Mouse (Mus musculus) monocyte, adult 5-6 weeks (primary cell): ENCODE data around the gene Btbd6. TPM values are rescaled to one million over a fixed set of nuclear protein-coding genes. Genes with fewer than 3 reads are reported as not detected.
A peak's percentile ranks its signal among the peaks of the same experiment; 100 is the strongest.

ENCODE experiments used
- ATAC-seq: fragments of 153-309, 156-312 bp; replicated peaks from 2 replicates; pipeline ENCODE4 v1.8.0; 2017; ENCODE audit warnings: mild to moderate bottlenecking; ENCODE audit not compliant: low TSS enrichment, insufficient number of reproducible peaks, severe bottlenecking, poor library complexity, low FRiP score
- total RNA-seq: library from RNA; stranded (forward); fragments of 200-1000, 200-491, 200-594 nt; gene quantifications from 3 replicates; pipeline ENCODE4 v1.2.3, GENCODE M21; 2017

Gene Btbd6
- total RNA-seq, 1 experiment from 2014 or later: 3.0 TPM

DNA sequence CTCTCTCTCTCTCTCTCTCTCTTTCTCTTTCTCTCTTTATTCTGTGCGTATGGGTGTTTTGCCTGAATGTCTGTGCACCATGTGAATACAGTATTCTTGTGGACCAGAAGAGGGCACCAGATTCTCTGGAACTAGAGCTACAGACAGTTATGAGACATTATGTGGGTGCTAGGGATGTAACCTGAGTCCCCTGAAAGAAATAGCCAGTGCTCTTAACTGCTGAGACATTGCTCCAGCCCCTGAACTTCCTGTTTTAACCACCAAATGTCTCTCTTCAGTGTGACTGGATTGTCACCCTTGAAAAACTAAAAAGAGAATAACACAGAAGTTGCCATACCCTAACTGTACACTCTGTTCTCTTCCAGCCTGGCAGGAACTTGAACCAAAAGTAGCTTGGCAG is 50.3 kb downstream of the Btbd6 start:
- ATAC-seq: peak; percentile 25

DNA sequence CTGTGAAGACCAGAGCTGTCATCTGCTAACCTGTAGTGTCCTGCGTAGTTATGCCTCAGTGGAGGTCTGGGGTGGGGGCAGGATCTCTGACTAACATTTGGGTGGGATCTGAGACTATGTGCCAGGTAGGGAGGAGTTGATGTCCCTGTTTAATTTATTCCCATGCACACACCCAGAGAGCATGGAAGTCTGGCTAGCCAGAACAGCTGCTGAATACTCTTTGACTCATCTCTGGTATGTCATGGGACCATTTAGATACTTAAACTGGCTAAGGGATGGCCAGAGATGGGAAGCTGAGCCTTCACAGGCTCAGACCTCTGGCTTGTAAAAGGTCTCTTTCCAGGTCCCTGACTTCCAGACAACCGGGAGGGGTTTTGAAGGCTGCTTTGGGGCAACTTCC is 51.2 kb downstream of the Btbd6 start:
- no peak for ATAC-seq

DNA sequence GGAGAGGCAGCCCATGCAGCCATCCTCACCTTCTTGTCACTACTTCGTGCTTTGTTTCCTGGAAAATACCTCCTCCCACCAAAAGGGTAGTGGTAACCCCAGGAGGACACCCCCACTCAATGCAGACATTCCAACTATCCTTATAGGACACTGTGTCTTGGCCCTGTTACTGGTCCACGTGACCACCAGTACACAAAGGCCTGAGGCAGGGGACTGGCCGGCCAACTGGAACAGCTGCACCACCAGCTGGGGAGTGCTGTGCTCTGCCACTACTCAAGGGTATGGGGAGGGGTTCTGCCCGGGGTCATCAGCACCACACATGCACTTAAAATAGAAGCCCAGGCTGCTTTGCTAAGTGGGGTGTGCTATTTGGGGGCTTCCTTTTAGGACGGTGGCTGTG is 51.8 kb downstream of the Btbd6 start:
- no peak for ATAC-seq

Other genes starting within 250 kb of the Btbd6 start
- 311 to 369 TPM (median 334 TPM) in 3 replicates for gene Pld4, start 215.8 kb upstream of the Btbd6 start, total RNA-seq
- gene Ahnak2, start 173.8 kb upstream of the Btbd6 start, total RNA-seq: 0.67 to 1.2 TPM in 2 of 3 replicates, not detected in the other
- gene Clba1, start 167.5 kb upstream of the Btbd6 start, total RNA-seq: 0.96 TPM in 1 of 3 replicates, not detected in the others
- 15.5 to 32.2 TPM (median 18.8 TPM) in 3 replicates for gene Cdca4, start 147.1 kb upstream of the Btbd6 start, total RNA-seq
- 61.4 to 99.5 TPM (median 74.8 TPM) in 3 replicates for gene Gpr132, start 108.3 kb upstream of the Btbd6 start, total RNA-seq
- 0.11 to 3.6 TPM (median 3.4 TPM) in 3 replicates for gene Jag2, start 46.7 kb upstream of the Btbd6 start, total RNA-seq
- 6.5 to 9.3 TPM (median 7.9 TPM) in 3 replicates for gene Nudt14, start 34.4 kb upstream of the Btbd6 start, total RNA-seq
- gene Brf1, start 24.2 kb downstream of the Btbd6 start, total RNA-seq: 84.1 to 109 TPM (median 105 TPM) in 3 replicates
- gene Pacs2, start 38.0 kb downstream of the Btbd6 start, total RNA-seq: 20.5 to 30.3 TPM (median 27.8 TPM) in 3 replicates
- 0.39 TPM in 1 of 3 replicates, not detected in the others for gene Tex22, start 98.0 kb downstream of the Btbd6 start, total RNA-seq
- 9.6 to 19.4 TPM (median 12.7 TPM) in 3 replicates for gene Mta1, start 121.8 kb downstream of the Btbd6 start, total RNA-seq
- 0.57 to 1.7 TPM in 2 of 3 replicates, not detected in the other for gene Crip2, start 163.8 kb downstream of the Btbd6 start, total RNA-seq
- gene Crip1, start 169.8 kb downstream of the Btbd6 start, total RNA-seq: 1,094 to 1,293 TPM (median 1,104 TPM) in 3 replicates
- gene Tedc1, start 179.9 kb downstream of the Btbd6 start, total RNA-seq: 3.6 to 8.8 TPM (median 4.8 TPM) in 3 replicates
- 0.19 TPM in 1 of 3 replicates, not detected in the others for gene Tmem121, start 209.4 kb downstream of the Btbd6 start, total RNA-seq